Mouse (Mus musculus): ENCODE data around the gene Tpst2. TPM values are rescaled to one million over a fixed set of nuclear protein-coding genes. Genes with fewer than 3 reads are reported as not detected.

The Tpst2 gene
- polyA plus RNA-seq, 1 experiment, result 40.7 TPM

- peak; percentile 93 to 97 for DNase-seq (ENCODE audit: extremely low spot score in 1 of 2, low spot score in 1 of 2)
Measured at GRCm38 (mm10) chr5:112325546-112326445, 49.3 kb downstream of the Tpst2 start, which contains the start of gene Tfip11. Gene Tfip11, plus strand, starts transcription at chr5:112326358.

- no peak for DNase-seq (ENCODE audit: extremely low spot score in 1 of 2, low spot score in 1 of 2)
Measured at GRCm38 (mm10) chr5:112326446-112327009, 50.0 kb downstream of the Tpst2 start.

GRCm38 (mm10) chr5:112327854-112328253 is 51.4 kb downstream of the Tpst2 start:
- DNase-seq (ENCODE audit: extremely low spot score in 1 of 2, low spot score in 1 of 2), result no peak

- DNase-seq (ENCODE audit: extremely low spot score in 1 of 2, low spot score in 1 of 2), result no peak
Measured at GRCm38 (mm10) chr5:112329805-112330564, 53.5 kb downstream of the Tpst2 start.

GRCm38 (mm10) chr5:112335473-112335872 is 59.0 kb downstream of the Tpst2 start:
- DNase-seq (ENCODE audit: extremely low spot score in 1 of 2, low spot score in 1 of 2), result peak in 1 of 2 experiments; percentile 71

- DNase-seq (ENCODE audit: extremely low spot score in 1 of 2, low spot score in 1 of 2), result no peak
Measured at GRCm38 (mm10) chr5:112337004-112337403, 60.5 kb downstream of the Tpst2 start.

- no peak for DNase-seq (ENCODE audit: extremely low spot score in 1 of 2, low spot score in 1 of 2)
Measured at GRCm38 (mm10) chr5:112339215-112339614, 62.7 kb downstream of the Tpst2 start.

GRCm38 (mm10) chr5:112342463-112343204 is 66.1 kb downstream of the Tpst2 start, which contains the start of the genes Srrd and Hps4:
Gene Srrd, minus strand, starts transcription at chr5:112343040.
Gene Hps4, plus strand, starts transcription at chr5:112343083.
- peak; percentile 56 to 92 for DNase-seq (ENCODE audit: extremely low spot score in 1 of 2, low spot score in 1 of 2)

GRCm38 (mm10) chr5:112343205-112343595 is 66.7 kb downstream of the Tpst2 start:
- DNase-seq (ENCODE audit: extremely low spot score in 1 of 2, low spot score in 1 of 2), result no peak

GRCm38 (mm10) chr5:112344092-112344960 is 67.8 kb downstream of the Tpst2 start:
- DNase-seq (ENCODE audit: extremely low spot score in 1 of 2, low spot score in 1 of 2), result peak; percentile 66 to 77

GRCm38 (mm10) chr5:112346211-112346965 is 69.9 kb downstream of the Tpst2 start:
- DNase-seq (ENCODE audit: extremely low spot score in 1 of 2, low spot score in 1 of 2), result no peak

- no peak for DNase-seq (ENCODE audit: extremely low spot score in 1 of 2, low spot score in 1 of 2)
Measured at GRCm38 (mm10) chr5:112349169-112349568, 72.7 kb downstream of the Tpst2 start.

- no peak for DNase-seq (ENCODE audit: extremely low spot score in 1 of 2, low spot score in 1 of 2)
Measured at GRCm38 (mm10) chr5:112355493-112355892, 79.0 kb downstream of the Tpst2 start.

- no peak for DNase-seq (ENCODE audit: extremely low spot score in 1 of 2, low spot score in 1 of 2)
Measured at GRCm38 (mm10) chr5:112355910-112356309, 79.4 kb downstream of the Tpst2 start, which contains the start of gene Gm6583. Gene Gm6583, minus strand, starts transcription at chr5:112356033.

GRCm38 (mm10) chr5:112356322-112356721 is 79.8 kb downstream of the Tpst2 start:
- no peak for DNase-seq (ENCODE audit: extremely low spot score in 1 of 2, low spot score in 1 of 2)

- DNase-seq (ENCODE audit: extremely low spot score in 1 of 2, low spot score in 1 of 2), result no peak
Measured at GRCm38 (mm10) chr5:112359520-112359919, 83.0 kb downstream of the Tpst2 start.

GRCm38 (mm10) chr5:112360077-112360476 is 83.6 kb downstream of the Tpst2 start:
- no peak for DNase-seq (ENCODE audit: extremely low spot score in 1 of 2, low spot score in 1 of 2)

- DNase-seq (ENCODE audit: extremely low spot score in 1 of 2, low spot score in 1 of 2), result no peak
Measured at GRCm38 (mm10) chr5:112364184-112364797, 87.8 kb downstream of the Tpst2 start.
